Mouse (Mus musculus): ENCODE data around the gene Mtus2.
"Not testable (repeated sequence)": the region's sequence is repeated elsewhere in the genome, so short reads cannot be mapped to it uniquely, and the experiment has no call there.

The Mtus2 gene

GRCm38 (mm10) chr5:148115207-148115817 is 158.2 kb downstream of the Mtus2 start:
- DNase-seq (ENCODE audit: low spot score) = no peak

- DNase-seq (ENCODE audit: low spot score) = no peak
Measured at GRCm38 (mm10) chr5:148124354-148124753, 167.2 kb downstream of the Mtus2 start.

GRCm38 (mm10) chr5:148130691-148131457 is 173.8 kb downstream of the Mtus2 start:
- DNase-seq (ENCODE audit: low spot score) = no peak

GRCm38 (mm10) chr5:148131458-148132131 is 174.5 kb downstream of the Mtus2 start:
- no peak for DNase-seq (ENCODE audit: low spot score)

- no peak for DNase-seq (ENCODE audit: low spot score)
Measured at GRCm38 (mm10) chr5:148133448-148134060, 176.4 kb downstream of the Mtus2 start.

GRCm38 (mm10) chr5:148141662-148142061 is 184.5 kb downstream of the Mtus2 start:
- no peak for DNase-seq (ENCODE audit: low spot score)

GRCm38 (mm10) chr5:148146200-148146823 is 189.2 kb downstream of the Mtus2 start:
- no peak for DNase-seq (ENCODE audit: low spot score)

- no peak for DNase-seq (ENCODE audit: low spot score)
Measured at GRCm38 (mm10) chr5:148151894-148152599, 194.9 kb downstream of the Mtus2 start.

- no peak for DNase-seq (ENCODE audit: low spot score)
Measured at GRCm38 (mm10) chr5:148152600-148153402, 195.7 kb downstream of the Mtus2 start.

GRCm38 (mm10) chr5:148153403-148153713 is 196.2 kb downstream of the Mtus2 start:
- no peak for DNase-seq (ENCODE audit: low spot score)

GRCm38 (mm10) chr5:148154727-148155126 is 197.6 kb downstream of the Mtus2 start:
- DNase-seq (ENCODE audit: low spot score) = no peak

- DNase-seq (ENCODE audit: low spot score) = no peak
Measured at GRCm38 (mm10) chr5:148159328-148159727, 202.2 kb downstream of the Mtus2 start.

GRCm38 (mm10) chr5:148160529-148161154 is 203.5 kb downstream of the Mtus2 start:
- no peak for DNase-seq (ENCODE audit: low spot score)

GRCm38 (mm10) chr5:148165111-148165510 is 208.0 kb downstream of the Mtus2 start:
- no peak for DNase-seq (ENCODE audit: low spot score)

- no peak for DNase-seq (ENCODE audit: low spot score)
Measured at GRCm38 (mm10) chr5:148175091-148175490, 218.0 kb downstream of the Mtus2 start.

- no peak for DNase-seq (ENCODE audit: low spot score)
Measured at GRCm38 (mm10) chr5:148175742-148176426, 218.8 kb downstream of the Mtus2 start.

- DNase-seq (ENCODE audit: low spot score) = not testable (repeated sequence)
Measured at GRCm38 (mm10) chr5:148176539-148176938, 219.4 kb downstream of the Mtus2 start.

- no peak for DNase-seq (ENCODE audit: low spot score)
Measured at GRCm38 (mm10) chr5:148179231-148179630, 222.1 kb downstream of the Mtus2 start.

- no peak for DNase-seq (ENCODE audit: low spot score)
Measured at GRCm38 (mm10) chr5:148180590-148181307, 223.6 kb downstream of the Mtus2 start.

Data from spleen, adult 12 weeks (tissue).